Mouse (Mus musculus) ES-E14 (cell line): ENCODE data around the gene Fbln2.

ENCODE experiments used
- HCFC1 ChIP-seq: IDR thresholded peaks from 2 replicates; pipeline ENCODE4 v1.6.1; 2012; ENCODE audit warnings: low read length, inconsistent platforms, borderline replicate concordance; ENCODE audit not compliant: insufficient read depth
- ZNF384 ChIP-seq: IDR thresholded peaks from 2 replicates; pipeline ENCODE4 v1.6.1; 2012; ENCODE audit warnings: low read depth, low read length, inconsistent platforms

- TF ChIP-seq ZNF384 (no peak), HCFC1 (no peak)
These were observed 33.1 kb downstream of the Fbln2 start for GRCm38 (mm10) chr6:91245331-91245730.
